Mouse (Mus musculus) thymus, adult 2 months (tissue): ENCODE data around the gene Nqo1. TPM values are rescaled to one million over a fixed set of nuclear protein-coding genes. Genes with fewer than 3 reads are reported as not detected.

ENCODE experiments used
- DNase-seq: peaks from one replicate; pipeline ENCODE4 v3.0.0; 2021
- H3K27ac ChIP-seq: fragments of 200-500 bp; 2 replicates; pipeline ENCODE4 v1.5.1; 2012; ENCODE audit warnings: low read length, control low read depth; ENCODE audit not compliant: control insufficient read depth, insufficient read depth
- H3K27me3 ChIP-seq: fragments of 200-500 bp; 2 replicates; pipeline ENCODE4 v1.6.1; 2012; ENCODE audit warnings: mild to moderate bottlenecking, low read length, moderate library complexity, mixed read lengths; ENCODE audit not compliant: control insufficient read depth, insufficient read depth
- H3K36me3 ChIP-seq: fragments of 200-500 bp; 2 replicates; pipeline ENCODE4 v1.6.1; 2012; ENCODE audit warnings: mild to moderate bottlenecking, low read length, moderate library complexity; ENCODE audit not compliant: control insufficient read depth, insufficient read depth
- H3K4me1 ChIP-seq: fragments of 200-500 bp; replicated peaks from 2 replicates; pipeline ENCODE4 v1.6.1; 2012; ENCODE audit warnings: low read length; ENCODE audit not compliant: control insufficient read depth, insufficient read depth
- H3K4me3 ChIP-seq: fragments of 200-500 bp; 2 replicates; pipeline ENCODE4 v1.5.1; 2012; ENCODE audit warnings: mild to moderate bottlenecking, low read length, control low read depth, moderate library complexity; ENCODE audit not compliant: control insufficient read depth, insufficient read depth
- CTCF ChIP-seq: fragments of 200-500 bp; IDR thresholded peaks from 2 replicates; pipeline ENCODE4 v1.5.1; 2012; ENCODE audit warnings: mild to moderate bottlenecking, control low read depth, low read length, moderate library complexity, borderline replicate concordance; ENCODE audit not compliant: control insufficient read depth, poor library complexity, insufficient read depth; ENCODE audit errors: extremely low read depth
- POLR2A ChIP-seq: fragments of 200-500 bp; IDR thresholded peaks from 2 replicates; pipeline ENCODE4 v1.6.1; 2012; ENCODE audit warnings: mild to moderate bottlenecking, low read length, control low read depth, moderate library complexity; ENCODE audit not compliant: control insufficient read depth, poor library complexity, insufficient read depth; ENCODE audit errors: extremely low read depth
- WGBS: fragments of 180-500 bp; shearing (Covaris S2); methylation state at CpG from one replicate; pipeline ENCODE4 v1.1.7; 2018; 5-methylcytosine and 5-hydroxymethylcytosine counted together
- polyA plus RNA-seq: library from polyadenylated mRNA; depleted of rRNA; stranded (reverse); fragments of >200 nt; gene quantifications from 2 replicates; pipeline ENCODE4 v1.2.3, GENCODE M21; 2012

Gene Nqo1
- polyA plus RNA-seq, 1 experiment = 12.8 TPM

GRCm38 (mm10) chr8:107439880-107440625 is 37.0 kb upstream of the Nqo1 start:
- Histone ChIP-seq H3K4me1 (peaks cover 7% of the 10 kb centered on the region), H3K27me3 (no peaks in the 10 kb centered on the region), H3K27ac (no peak overlapping the region), H3K4me3 (no peak overlapping the region), H3K36me3 (no peaks in the 10 kb centered on the region)
- WGBS = 94% methylated on average over 3 of the region's 3 CpGs
- no peak for DNase-seq
- TF ChIP-seq POLR2A = no peak
- no peak for TF ChIP-seq CTCF

GRCm38 (mm10) chr8:107437711-107438110 is 34.7 kb upstream of the Nqo1 start:
- TF ChIP-seq CTCF (no peak), POLR2A (no peak)
- Histone ChIP-seq H3K36me3 (no peaks in the 10 kb centered on the region), H3K27me3 (no peaks in the 10 kb centered on the region), H3K4me3 (no peak overlapping the region), H3K4me1 (peaks cover 7% of the 10 kb centered on the region), H3K27ac (no peak overlapping the region)
- DNase-seq = no peak
- WGBS = 88% methylated on average over 2 of the region's 2 CpGs

- DNase-seq = no peak
- TF ChIP-seq POLR2A (no peak), CTCF (no peak)
- Histone ChIP-seq H3K4me1 (peaks cover 7% of the 10 kb centered on the region), H3K4me3 (peak overlapping the region; percentile 78), H3K36me3 (no peaks in the 10 kb centered on the region), H3K27ac (peak overlapping the region; percentile 77), H3K27me3 (no peaks in the 10 kb centered on the region)
- WGBS = 4% methylated on average over 16 of the region's 16 CpGs
These were observed 33.9 kb upstream of the Nqo1 start for GRCm38 (mm10) chr8:107436841-107437421.

GRCm38 (mm10) chr8:107435962-107436831 is 33.2 kb upstream of the Nqo1 start, which contains the start of gene Wwp2:
Gene Wwp2 (plus strand): TSS chr8:107436365.
- H3K27me3 ChIP-seq = no peaks in the 10 kb centered on the region
- WGBS = 1% methylated on average over 49 of the region's 81 CpGs
- DNase-seq = peak; percentile 90
- TF ChIP-seq CTCF (0 out of 2 replicates have a peak, but pooled peaks have one; percentile 30), POLR2A (peak; percentile 80)
- peaks cover 7% of the 10 kb centered on the region for H3K4me1 ChIP-seq
- H3K36me3 ChIP-seq = no peaks in the 10 kb centered on the region
- H3K27ac ChIP-seq = peak within 1 kb of the TSS; percentile 77
- peak within 1 kb of the TSS; percentile 78 for H3K4me3 ChIP-seq

- Histone ChIP-seq H3K4me1 (peaks cover 7% of the 10 kb centered on the region), H3K4me3 (no peak overlapping the region; the same call in 1 of the 2 replicates), H3K27me3 (no peaks in the 10 kb centered on the region), H3K36me3 (no peaks in the 10 kb centered on the region), H3K27ac (peak overlapping the region; percentile 75)
- 42% methylated on average over 11 of the region's 11 CpGs for WGBS
- DNase-seq = peak; percentile 13
- TF ChIP-seq POLR2A (no peak), CTCF (no peak)
These were observed 32.5 kb upstream of the Nqo1 start for GRCm38 (mm10) chr8:107435421-107435961.

- Histone ChIP-seq H3K36me3 (no peaks in the 10 kb centered on the region), H3K27ac (no peak overlapping the region), H3K27me3 (no peaks in the 10 kb centered on the region), H3K4me3 (no peak overlapping the region), H3K4me1 (peaks cover 5% of the 10 kb centered on the region; the same call in 1 of the 2 replicates)
- 89% methylated on average over 8 of the region's 8 CpGs for WGBS
- DNase-seq = no peak
- no peak for TF ChIP-seq POLR2A
- no peak for TF ChIP-seq CTCF
These were observed 27.8 kb upstream of the Nqo1 start for GRCm38 (mm10) chr8:107430821-107431220.
